Mouse (Mus musculus) megakaryocyte, embryonic 14.5 days (primary cell): ENCODE results near the gene Arhgap23.

Experiments
- FLI1 ChIP-seq: IDR thresholded peaks from 2 replicates; pipeline ENCODE4 v1.6.1; 2012; ENCODE audit warnings: low read length, inconsistent platforms, mixed read lengths
- GATA1 ChIP-seq: IDR thresholded peaks from 3 replicates; pipeline ENCODE4 v1.6.1; 2012; ENCODE audit warnings: mixed read lengths, low read length, inconsistent platforms, borderline replicate concordance

GRCm38 (mm10) chr11:97434704-97435454 is 19.5 kb downstream of the Arhgap23 start:
- TF ChIP-seq GATA1 (no peak), FLI1 (peak; percentile 28; the same call in 1 of the 2 replicates)
